In the genomic region with DNA sequence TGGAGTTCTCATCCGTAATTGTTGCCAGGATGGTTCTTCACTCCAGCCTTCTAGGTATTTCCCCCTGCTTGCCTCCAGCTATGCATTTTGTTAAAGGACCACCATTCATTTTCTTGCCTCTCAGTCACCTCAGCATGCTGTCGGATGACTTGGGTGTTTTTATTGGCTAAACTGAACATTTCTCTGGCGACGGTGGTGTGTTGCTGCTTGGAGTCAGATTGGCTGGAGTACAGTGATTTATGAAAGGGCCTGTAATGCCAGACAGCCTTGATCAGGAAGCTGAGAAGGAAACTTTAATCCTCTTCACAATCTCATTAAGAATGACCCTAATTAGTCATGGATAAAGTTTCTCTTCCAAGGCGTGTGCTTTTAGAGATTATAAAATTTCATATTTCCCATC, we compare ENCODE assay signal across 23 mouse cellular contexts. TPM values are rescaled to one million over a fixed set of nuclear protein-coding genes. Genes with fewer than 3 reads are reported as not detected.
DNase-seq lines count a peak whose midpoint lies in the region; ATAC-seq lines count a peak whose summit lies in the region.
"Had no signal": no experiment of that assay in that cellular context is flagged by ENCODE, and none has a peak within 500 bp of the region (broad histone marks: within the 10 kb centered on the region; RNA-seq: fewer than 3 reads in every experiment).

No protein-coding gene starts in this region.

- no peak overlapping the region for H3K9ac ChIP-seq in heart, embryonic 13.5 days
- H3K9ac ChIP-seq in kidney, embryonic 14.5 days (ENCODE audit: low read depth, low read length): no peak overlapping the region
- H3K9ac ChIP-seq in forebrain, embryonic 12.5 days: no peak overlapping the region
- H3K9ac ChIP-seq: forebrain, embryonic 15.5 days; liver, embryonic 14.5 days; lung, embryonic 15.5 days; midbrain, embryonic 12.5 days had no signal

- no peak for ATAC-seq in heart, embryonic 13.5 days (ENCODE audit: extremely low read depth, insufficient number of reproducible peaks, low FRiP score, low TSS enrichment)
- no peak for ATAC-seq in kidney, embryonic 14.5 days (ENCODE audit: low FRiP score, low TSS enrichment)
- ATAC-seq in forebrain, embryonic 12.5 days (ENCODE audit: low FRiP score): no peak
- ATAC-seq: forebrain, embryonic 15.5 days; hindbrain, embryonic 16.5 days; intestine, embryonic 16.5 days had no signal

- no peak overlapping the region for H3K4me3 ChIP-seq in heart, embryonic 13.5 days
- H3K4me3 ChIP-seq in kidney, embryonic 14.5 days (ENCODE audit: low read length): no peak overlapping the region
- no peak overlapping the region for H3K4me3 ChIP-seq in forebrain, embryonic 12.5 days (replicated peaks)
- H3K4me3 ChIP-seq: forebrain, embryonic 15.5 days; lung, embryonic 15.5 days; midbrain, embryonic 12.5 days had no signal

- peak overlapping the region; percentile 64 for H3K27ac ChIP-seq in heart, embryonic 13.5 days (replicated peaks)
- H3K27ac ChIP-seq in kidney, embryonic 14.5 days (ENCODE audit: low read depth, low read length): peak overlapping the region; percentile 3; the same call in 1 of the 2 replicates
- H3K27ac ChIP-seq in forebrain, embryonic 12.5 days: no peak overlapping the region
- H3K27ac ChIP-seq: forebrain, embryonic 15.5 days; liver, embryonic 14.5 days; lung, embryonic 15.5 days; midbrain, embryonic 12.5 days; stomach, postnatal 0 days had no signal

- H3K4me2 ChIP-seq in heart, embryonic 13.5 days: no peak overlapping the region
- no peak overlapping the region for H3K4me2 ChIP-seq in kidney, embryonic 14.5 days (replicated peaks; ENCODE audit: low read depth, low read length)
- H3K4me2 ChIP-seq in forebrain, embryonic 12.5 days: no peak overlapping the region
- H3K4me2 ChIP-seq: forebrain, embryonic 15.5 days; lung, embryonic 15.5 days; midbrain, embryonic 12.5 days had no signal

- H3K4me1 ChIP-seq in heart, embryonic 13.5 days: peaks cover 52% of the 10 kb centered on the region
- 0 out of 2 replicates have a peak, but pooled peaks cover 16% of the 10 kb centered on the region for H3K4me1 ChIP-seq in kidney, embryonic 14.5 days (ENCODE audit: control insufficient read depth, insufficient read depth, low read length)
- no peaks in the 10 kb centered on the region; the same call in 1 of the 2 replicates for H3K4me1 ChIP-seq in forebrain, embryonic 12.5 days
- H3K4me1 ChIP-seq: forebrain, embryonic 15.5 days; midbrain, embryonic 12.5 days had no signal

- 65% methylated on average over 5 of the region's 5 CpGs for WGBS in heart, embryonic 13.5 days
- 24% methylated on average over 5 of the region's 5 CpGs for WGBS in kidney, embryonic 14.5 days
- WGBS in forebrain, embryonic 12.5 days: 86% methylated on average over 5 of the region's 5 CpGs

- DNase-seq in heart, adult 8-10 months (ENCODE audit: low spot score): no peak
- DNase-seq in kidney, postnatal 10 days: no peak
- DNase-seq in lung, postnatal 10 days: peak; percentile 21
- no peak for DNase-seq in lung, postnatal 4 days
- DNase-seq: B cell, adult 2 months; cerebellum, adult 18-20 months; cerebellum, postnatal 25 days; gastrocnemius, postnatal 36 days; right cerebral cortex, adult 18-20 months had no signal

- no peaks in the 10 kb centered on the region for H3K9me3 ChIP-seq in heart, embryonic 13.5 days
- H3K9me3 ChIP-seq in kidney, embryonic 14.5 days (ENCODE audit: control insufficient read depth, low read length): no peaks in the 10 kb centered on the region
- no peaks in the 10 kb centered on the region for H3K9me3 ChIP-seq in forebrain, embryonic 12.5 days
- H3K9me3 ChIP-seq: forebrain, embryonic 15.5 days; lung, embryonic 15.5 days; midbrain, embryonic 12.5 days had no signal

- H3K27me3 ChIP-seq in heart, embryonic 13.5 days (replicated peaks): no peaks in the 10 kb centered on the region
- no peaks in the 10 kb centered on the region for H3K27me3 ChIP-seq in kidney, embryonic 14.5 days (ENCODE audit: control insufficient read depth, insufficient read depth, low read length)
- no peaks in the 10 kb centered on the region for H3K27me3 ChIP-seq in forebrain, embryonic 12.5 days
- H3K27me3 ChIP-seq: forebrain, embryonic 15.5 days; lung, embryonic 15.5 days; midbrain, embryonic 12.5 days had no signal

- H3K36me3 ChIP-seq in heart, embryonic 13.5 days: peaks cover 3% of the 10 kb centered on the region; the same call in 1 of the 2 replicates
- H3K36me3 ChIP-seq in kidney, embryonic 14.5 days (ENCODE audit: control insufficient read depth, insufficient read depth, low read length): no peaks in the 10 kb centered on the region
- H3K36me3 ChIP-seq in forebrain, embryonic 12.5 days (replicated peaks): no peaks in the 10 kb centered on the region
- H3K36me3 ChIP-seq: forebrain, embryonic 15.5 days; lung, embryonic 15.5 days; midbrain, embryonic 12.5 days had no signal

RNA-seq across cellular contexts. Expression of a gene that starts 4.8 kb away (rescaled TPM):
- 0.25 and 0.36 TPM in 2 replicates for polyA plus RNA-seq in heart, embryonic 13.5 days (2015; fragmentation: Nextera tagmentation; extraction: Ambion mirVana)
- total RNA-seq in heart, adult 8-10 months (2022): not detected
- polyA plus RNA-seq in kidney, embryonic 14.5 days (2014; fragmentation: Nextera tagmentation; extraction: Ambion mirVana): 0.31 and 0.43 TPM in 2 replicates
- 0.28 and 0.40 TPM in 2 replicates for polyA plus RNA-seq in forebrain, embryonic 12.5 days (2016; fragmentation: Nextera tagmentation; extraction: Ambion mirVana)
- total RNA-seq: gastrocnemius, postnatal 36 days; hematopoietic stem cell, adult 5-6 weeks; layer of hippocampus, postnatal 10 days; left cerebral cortex, adult 8-10 months; monocyte, adult 5-6 weeks had no signal
